8 mouse cellular contexts compared by ENCODE assay signal in the genomic region with DNA sequence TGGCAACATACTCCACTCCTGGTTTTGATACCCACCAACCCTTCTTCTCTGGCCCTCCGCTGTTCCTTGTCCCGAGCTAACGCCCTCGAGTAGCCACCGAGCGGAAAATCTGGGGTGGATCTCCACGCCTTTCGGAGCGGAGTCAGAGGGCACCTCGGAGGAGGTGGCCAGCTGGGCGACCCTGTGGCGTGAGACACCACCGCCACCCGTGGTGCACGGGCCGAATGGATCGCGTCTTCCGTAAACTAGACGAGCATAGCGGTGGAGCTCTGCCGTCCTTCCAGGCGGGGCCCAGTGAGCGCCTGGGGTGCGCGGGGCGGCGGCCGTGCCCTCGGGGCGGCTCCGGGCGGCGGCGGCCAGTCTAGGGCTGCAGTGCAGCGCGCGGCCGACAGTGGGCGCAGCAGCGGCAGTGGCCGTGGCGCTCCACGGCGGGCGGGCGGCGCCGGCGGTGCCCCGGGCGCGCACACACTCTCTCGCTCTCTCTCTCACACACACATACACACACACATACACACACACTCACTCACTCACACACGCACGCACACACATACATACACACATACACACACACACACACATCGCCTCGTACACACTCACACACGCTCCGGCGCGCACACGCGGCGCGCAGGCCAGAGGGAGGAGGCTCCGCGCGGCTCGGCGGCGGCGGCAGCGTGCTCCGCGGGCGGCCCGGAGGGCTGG. TPM values are rescaled to one million over a fixed set of nuclear protein-coding genes. Genes with fewer than 3 reads are reported as not detected.
DNase-seq lines count a peak whose midpoint lies in the region; ATAC-seq and TF ChIP-seq lines count a peak whose summit lies in the region.

A gene (plus strand): TSS at position 476 of the 699 bp plus-strand sequence.

- no peak; the same call in 1 of the 2 replicates for TF ChIP-seq POLR2A in olfactory bulb, adult 2 months (IDR thresholded peaks at IDR 0.05; ENCODE audit: insufficient read depth, low read depth, low read length)

- under 1% methylated on average over 60 of the region's 78 CpGs for WGBS in lung, embryonic 14.5 days
- under 1% methylated on average over 72 of the region's 78 CpGs for WGBS in olfactory bulb, adult 2 months

- no peaks in the 10 kb centered on the region for H3K9me3 ChIP-seq in lung, embryonic 14.5 days (ENCODE audit: low read depth, low read length)

- TF ChIP-seq CTCF in lung, embryonic 14.5 days (IDR thresholded peaks at IDR 0.05; ENCODE audit: low read depth) = peak; percentile 18; the same call in 1 of the 2 replicates
- peak; percentile 93 for TF ChIP-seq CTCF in olfactory bulb, adult 2 months (IDR thresholded peaks at IDR 0.05; ENCODE audit: insufficient read depth, low read depth, low read length)

- DNase-seq in MN1 (ENCODE audit: low spot score) = peak; percentile 96
- DNase-seq in cerebellum, adult 9-10 months = peak; percentile 93
- peak; percentile 95 for DNase-seq in forelimb bud, embryonic 11.5 days (ENCODE audit: low read depth, low spot score)
- peak; percentile 68 to 71 for DNase-seq in layer of hippocampus, adult 8-10 months (ENCODE audit: low spot score in 2 of 2)
- peak; percentile 99 for DNase-seq in lung, embryonic 14.5 days
- peak; percentile 16 to 21 for DNase-seq in thymus, adult 18-20 months

- H3K27ac ChIP-seq in lung, embryonic 14.5 days (ENCODE audit: low read depth) = no peak within 1 kb of the TSS
- 0 out of 2 replicates have a peak within 1 kb of the TSS, but pooled peaks have one; percentile 36 for H3K27ac ChIP-seq in olfactory bulb, adult 2 months (ENCODE audit: insufficient read depth, low read depth, low read length)

- no peaks in the 10 kb centered on the region for H3K36me3 ChIP-seq in lung, embryonic 14.5 days (ENCODE audit: insufficient read depth)

- H3K4me2 ChIP-seq in lung, embryonic 14.5 days = peak within 1 kb of the TSS; percentile 86

- H3K4me3 ChIP-seq in lung, embryonic 14.5 days (ENCODE audit: low read depth, low read length) = peak within 1 kb of the TSS; percentile 60
- H3K4me3 ChIP-seq in olfactory bulb, adult 2 months (ENCODE audit: insufficient read depth, low read depth, low read length) = peak within 1 kb of the TSS; percentile 78

- ATAC-seq in hematopoietic stem cell, adult 5-6 weeks (replicated peaks in 1 of 2; ENCODE audit: insufficient read depth in 1 of 2, low FRiP score in 2 of 2, low TSS enrichment in 1 of 2, low read depth in 1 of 2, poor library complexity in 2 of 2, severe bottlenecking in 2 of 2) = peak; percentile 77 to 82
- peak; percentile 89 for ATAC-seq in lung, embryonic 14.5 days (ENCODE audit: insufficient read depth)

- H3K9ac ChIP-seq in lung, embryonic 14.5 days = peak within 1 kb of the TSS; percentile 62

- H3K4me1 ChIP-seq in lung, embryonic 14.5 days (ENCODE audit: insufficient read depth) = peaks cover 4% of the 10 kb centered on the region; the same call in 1 of the 2 replicates
- peaks cover 33% of the 10 kb centered on the region for H3K4me1 ChIP-seq in olfactory bulb, adult 2 months (ENCODE audit: control insufficient read depth, insufficient read depth, low read length)

- peaks cover 19% of the 10 kb centered on the region for H3K27me3 ChIP-seq in lung, embryonic 14.5 days (ENCODE audit: insufficient read depth, low read length)

RNA-seq across cellular contexts. Expression of the gene that starts here (rescaled TPM):
- not detected in 2 replicates for total RNA-seq in hematopoietic stem cell, adult 5-6 weeks (2017)
- 100 to 1,000 TPM; 241 to 317 (median 281) TPM for total RNA-seq in layer of hippocampus, adult 8-10 months (2022)
- 3.3 and 4.7 TPM in 2 replicates for polyA plus RNA-seq in lung, embryonic 14.5 days (2014; fragmentation: Nextera tagmentation; extraction: Ambion mirVana)
- polyA plus RNA-seq in olfactory bulb, adult 2 months (2012; ENCODE audit: insufficient read depth, insufficient read length, low replicate concordance, missing spikeins) = 69.0 TPM in 1 of 2 replicates, not detected in the other

Comparison
In these comparisons a context has a peak if more than half of its experiments do, and no peak if none do; other contexts are left out.
1. RNA of the gene that starts here (total RNA-seq): 241 to 317 TPM in layer of hippocampus, adult 8-10 months; not detected in hematopoietic stem cell, adult 5-6 weeks; every median in the first group is over 100 times any median in the second.
2. RNA of the gene that starts here (polyA plus RNA-seq): 69.0 TPM in olfactory bulb, adult 2 months; 3.3 to 4.7 TPM in lung, embryonic 14.5 days; every median in the first group is over 10 times any median in the second.
3. Peak in ATAC-seq in hematopoietic stem cell, adult 5-6 weeks; RNA of the gene not detected or under 1 TPM.
4. DNase-seq: peak in every context shown above with its lines; median percentile 99 in lung, embryonic 14.5 days; 96 in MN1; 95 in forelimb bud, embryonic 11.5 days; 93 in cerebellum, adult 9-10 months; 70 in layer of hippocampus, adult 8-10 months; 18 in thymus, adult 18-20 months.